Mouse (Mus musculus) forebrain, embryonic 10.5 days (tissue): Measurements from ENCODE around the gene Chrna9. TPM values are rescaled to one million over a fixed set of nuclear protein-coding genes. Genes with fewer than 3 reads are reported as not detected.

Source experiments
- DNase-seq: peaks from one replicate; pipeline ENCODE4 v3.0.0-alpha.2; 2017; ENCODE audit warnings: low spot score; ENCODE audit errors: extremely low spot score
- H3K27ac ChIP-seq: fragments of 300-500 bp; sonication (generic); 2 replicates; pipeline ENCODE4 v1.5.1; 2016; ENCODE audit warnings: mild to moderate bottlenecking
- H3K27me3 ChIP-seq: fragments of 300-500 bp; sonication (generic); 2 replicates; pipeline ENCODE4 v1.6.1; 2016; ENCODE audit warnings: mild to moderate bottlenecking; ENCODE audit not compliant: poor library complexity, severe bottlenecking
- H3K36me3 ChIP-seq: fragments of 300-500 bp; sonication (generic); replicated peaks from 2 replicates; pipeline ENCODE4 v1.6.1; 2016; ENCODE audit warnings: mild to moderate bottlenecking, moderate library complexity
- H3K4me1 ChIP-seq: fragments of 300-500 bp; sonication (generic); 2 replicates; pipeline ENCODE4 v1.6.1; 2016
- H3K4me3 ChIP-seq: fragments of 300-500 bp; sonication (generic); 2 replicates; pipeline ENCODE4 v1.5.1; 2016; ENCODE audit warnings: mild to moderate bottlenecking, moderate library complexity
- H3K9me3 ChIP-seq: fragments of 300-500 bp; sonication (generic); 2 replicates; pipeline ENCODE4 v1.6.1; 2016; ENCODE audit warnings: mild to moderate bottlenecking, moderate library complexity
- WGBS: fragments of 180-500 bp; shearing (Covaris S2); methylation state at CpG from one replicate; pipeline ENCODE4 v1.1.7; 2016; 5-methylcytosine and 5-hydroxymethylcytosine counted together
- polyA plus RNA-seq: library from polyadenylated mRNA; unstranded; fragments of >200 nt; fragmentation: Nextera tagmentation; extraction: Ambion mirVana; gene quantifications from 2 replicates; pipeline ENCODE4 v1.2.1, GENCODE M21; 2016

Gene Chrna9
- polyA plus RNA-seq: 0.14 TPM in 1 of 2 replicates, not detected in the other

- Histone ChIP-seq H3K36me3 (no peaks in the 10 kb centered on the region), H3K4me3 (no peak within 1 kb of the TSS), H3K27me3 (no peaks in the 10 kb centered on the region), H3K4me1 (0 out of 2 replicates have a peak, but pooled peaks cover 4% of the 10 kb centered on the region), H3K9me3 (no peaks in the 10 kb centered on the region), H3K27ac (no peak within 1 kb of the TSS)
- 88% methylated on average over 5 of the region's 5 CpGs for WGBS
- no peak for DNase-seq
Measured at GRCm38 (mm10) chr5:65934783-65935182, at the start of gene Chrna9. Chrna9 (plus strand) TSS chr5:65934921.

- Histone ChIP-seq H3K9me3 (no peaks in the 10 kb centered on the region), H3K36me3 (no peaks in the 10 kb centered on the region), H3K4me1 (peaks cover 16% of the 10 kb centered on the region), H3K4me3 (no peak overlapping the region), H3K27ac (no peak overlapping the region), H3K27me3 (no peaks in the 10 kb centered on the region)
- WGBS: 53% methylated on average over 15 of the region's 15 CpGs
- no peak for DNase-seq
Measured at GRCm38 (mm10) chr5:65885699-65886443, 48.9 kb upstream of the Chrna9 start.

- no peak overlapping the region for H3K27ac ChIP-seq
- H3K4me1 ChIP-seq: peaks cover 21% of the 10 kb centered on the region
- 94% methylated on average over 5 of the region's 5 CpGs for WGBS
- H3K36me3 ChIP-seq: no peaks in the 10 kb centered on the region
- DNase-seq: no peak
- H3K9me3 ChIP-seq: no peaks in the 10 kb centered on the region
- H3K4me3 ChIP-seq: no peak overlapping the region
- H3K27me3 ChIP-seq: no peaks in the 10 kb centered on the region
Measured at GRCm38 (mm10) chr5:65888102-65888501, 46.6 kb upstream of the Chrna9 start.

- no peak for DNase-seq
- no peak overlapping the region for H3K27ac ChIP-seq
- no peak overlapping the region for H3K4me3 ChIP-seq
- peaks cover 21% of the 10 kb centered on the region for H3K4me1 ChIP-seq
- H3K9me3 ChIP-seq: no peaks in the 10 kb centered on the region
- no peaks in the 10 kb centered on the region for H3K27me3 ChIP-seq
- WGBS: 82% methylated on average over 5 of the region's 5 CpGs
- H3K36me3 ChIP-seq: no peaks in the 10 kb centered on the region
Measured at GRCm38 (mm10) chr5:65888998-65889397, 45.7 kb upstream of the Chrna9 start.

- no peaks in the 10 kb centered on the region for H3K36me3 ChIP-seq
- no peaks in the 10 kb centered on the region for H3K27me3 ChIP-seq
- no peaks in the 10 kb centered on the region for H3K9me3 ChIP-seq
- 79% methylated on average over 14 of the region's 14 CpGs for WGBS
- no peak overlapping the region for H3K27ac ChIP-seq
- H3K4me1 ChIP-seq: peaks cover 9% of the 10 kb centered on the region; the same call in 1 of the 2 replicates
- no peak for DNase-seq
- no peak overlapping the region for H3K4me3 ChIP-seq
Measured at GRCm38 (mm10) chr5:65891251-65891826, 43.4 kb upstream of the Chrna9 start.

GRCm38 (mm10) chr5:65895121-65895692, 39.5 kb upstream of the Chrna9 start:
- no peaks in the 10 kb centered on the region for H3K27me3 ChIP-seq
- peaks cover 9% of the 10 kb centered on the region; the same call in 1 of the 2 replicates for H3K4me1 ChIP-seq
- DNase-seq: no peak
- H3K36me3 ChIP-seq: no peaks in the 10 kb centered on the region
- no peak overlapping the region for H3K27ac ChIP-seq
- 81% methylated on average over 6 of the region's 6 CpGs for WGBS
- no peaks in the 10 kb centered on the region for H3K9me3 ChIP-seq
- H3K4me3 ChIP-seq: no peak overlapping the region

GRCm38 (mm10) chr5:65895764-65896163, 39.0 kb upstream of the Chrna9 start:
- no peaks in the 10 kb centered on the region for H3K27me3 ChIP-seq
- H3K9me3 ChIP-seq: no peaks in the 10 kb centered on the region
- H3K27ac ChIP-seq: no peak overlapping the region
- no peaks in the 10 kb centered on the region for H3K36me3 ChIP-seq
- 76% methylated on average over 7 of the region's 7 CpGs for WGBS
- no peak for DNase-seq
- no peak overlapping the region for H3K4me3 ChIP-seq
- peaks cover 9% of the 10 kb centered on the region; the same call in 1 of the 2 replicates for H3K4me1 ChIP-seq

- Histone ChIP-seq H3K27ac (no peak overlapping the region), H3K36me3 (no peaks in the 10 kb centered on the region), H3K27me3 (no peaks in the 10 kb centered on the region), H3K9me3 (peaks cover 5% of the 10 kb centered on the region; the same call in 1 of the 2 replicates), H3K4me1 (no peaks in the 10 kb centered on the region), H3K4me3 (no peak overlapping the region)
- 93% methylated on average over 2 of the region's 2 CpGs for WGBS
- DNase-seq: no peak
Measured at GRCm38 (mm10) chr5:65897731-65898130, 37.0 kb upstream of the Chrna9 start.

GRCm38 (mm10) chr5:65898683-65899082, 36.0 kb upstream of the Chrna9 start:
- no peak for DNase-seq
- Histone ChIP-seq H3K27me3 (no peaks in the 10 kb centered on the region), H3K9me3 (peaks cover 14% of the 10 kb centered on the region; the same call in 1 of the 2 replicates), H3K36me3 (no peaks in the 10 kb centered on the region), H3K4me1 (no peaks in the 10 kb centered on the region), H3K4me3 (no peak overlapping the region), H3K27ac (no peak overlapping the region)
- 87% methylated on average over 3 of the region's 3 CpGs for WGBS

- WGBS: 87% methylated on average over 6 of the region's 6 CpGs
Measured at GRCm38 (mm10) chr5:65900113-65900512, 34.6 kb upstream of the Chrna9 start.

GRCm38 (mm10) chr5:65900862-65901265, 33.9 kb upstream of the Chrna9 start:
- H3K36me3 ChIP-seq: no peaks in the 10 kb centered on the region
- no peak for DNase-seq
- peaks cover 33% of the 10 kb centered on the region for H3K9me3 ChIP-seq
- H3K27ac ChIP-seq: no peak overlapping the region
- H3K4me3 ChIP-seq: no peak overlapping the region
- no peaks in the 10 kb centered on the region for H3K27me3 ChIP-seq
- H3K4me1 ChIP-seq: no peaks in the 10 kb centered on the region
- 77% methylated on average over 7 of the region's 7 CpGs for WGBS

More at GRCm38 (mm10) chr5:65900113-65900512, 34.6 kb upstream of the Chrna9 start:
- H3K4me3 ChIP-seq: no peak overlapping the region
- no peak for DNase-seq
- no peaks in the 10 kb centered on the region for H3K36me3 ChIP-seq
- no peaks in the 10 kb centered on the region for H3K4me1 ChIP-seq
- H3K9me3 ChIP-seq: peaks cover 27% of the 10 kb centered on the region
- H3K27me3 ChIP-seq: no peaks in the 10 kb centered on the region
- no peak overlapping the region for H3K27ac ChIP-seq

- no peaks in the 10 kb centered on the region for H3K27me3 ChIP-seq
- 94% methylated on average over 10 of the region's 10 CpGs for WGBS
- H3K4me1 ChIP-seq: no peaks in the 10 kb centered on the region
- no peak overlapping the region for H3K27ac ChIP-seq
- H3K4me3 ChIP-seq: no peak overlapping the region
- no peaks in the 10 kb centered on the region for H3K36me3 ChIP-seq
- peaks cover 43% of the 10 kb centered on the region for H3K9me3 ChIP-seq
- DNase-seq: no peak
Measured at GRCm38 (mm10) chr5:65901868-65902418, 32.8 kb upstream of the Chrna9 start.

GRCm38 (mm10) chr5:65902811-65903210, 31.9 kb upstream of the Chrna9 start:
- H3K27me3 ChIP-seq: no peaks in the 10 kb centered on the region
- no peak for DNase-seq
- no peaks in the 10 kb centered on the region for H3K4me1 ChIP-seq
- 91% methylated on average over 9 of the region's 9 CpGs for WGBS
- H3K4me3 ChIP-seq: no peak overlapping the region
- H3K27ac ChIP-seq: no peak overlapping the region
- no peaks in the 10 kb centered on the region for H3K36me3 ChIP-seq
- H3K9me3 ChIP-seq: peaks cover 47% of the 10 kb centered on the region
